Mouse (Mus musculus): Measurements from ENCODE around the gene Snupn. TPM values are rescaled to one million over a fixed set of nuclear protein-coding genes. Genes with fewer than 3 reads are reported as not detected.
"Not testable (repeated sequence)": the region's sequence is repeated elsewhere in the genome, so short reads cannot be mapped to it uniquely, and the experiment has no call there.

Gene Snupn
- total RNA-seq, 2 experiments from 2014 or later, result 8.8 TPM; not detected in 1

DNA sequence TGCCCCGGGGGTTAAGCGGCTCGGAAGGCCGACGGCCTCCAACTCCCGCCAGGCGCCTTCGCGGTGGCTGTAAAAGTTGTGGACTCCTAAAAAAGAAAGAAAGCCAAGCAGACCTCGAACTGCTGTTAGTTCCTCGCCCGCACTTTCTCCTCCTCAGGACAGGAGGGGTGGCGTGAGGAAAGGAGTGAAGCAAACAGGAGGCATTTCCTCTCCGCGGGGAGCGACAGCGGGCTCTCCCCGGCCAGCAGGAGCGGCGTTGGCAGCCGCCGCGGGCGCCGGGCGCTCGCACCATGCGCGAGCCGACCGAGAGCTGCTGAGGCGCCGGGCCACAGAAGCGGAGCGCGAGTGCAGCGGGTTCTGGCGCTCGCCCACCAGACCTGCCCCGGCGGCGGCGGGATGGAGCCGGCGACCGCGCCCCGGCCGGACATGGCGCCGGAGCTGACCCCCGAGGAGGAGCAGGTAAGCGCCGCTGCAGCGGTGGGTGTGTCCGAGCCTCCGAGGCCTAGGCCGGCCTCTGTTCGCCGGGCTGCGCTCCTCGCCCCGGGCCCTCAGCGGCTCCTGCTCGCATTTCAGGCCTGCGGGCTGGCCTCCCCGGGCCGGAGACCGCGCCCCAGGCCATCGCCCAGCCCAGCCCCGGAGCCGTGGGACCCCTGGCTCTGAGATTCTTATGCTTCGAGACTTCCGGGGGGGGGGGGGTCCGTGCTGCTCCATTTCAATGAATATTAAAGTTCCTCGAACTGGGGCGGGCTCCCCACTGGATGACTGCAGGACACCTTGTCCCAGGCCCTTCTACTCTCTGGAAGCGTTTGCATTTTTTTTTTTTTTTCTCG, 44.7 kb downstream of the Snupn start:
- peak; percentile 80 for ATAC-seq (replicated peaks; ENCODE audit: low FRiP score, poor library complexity, severe bottlenecking)

DNA sequence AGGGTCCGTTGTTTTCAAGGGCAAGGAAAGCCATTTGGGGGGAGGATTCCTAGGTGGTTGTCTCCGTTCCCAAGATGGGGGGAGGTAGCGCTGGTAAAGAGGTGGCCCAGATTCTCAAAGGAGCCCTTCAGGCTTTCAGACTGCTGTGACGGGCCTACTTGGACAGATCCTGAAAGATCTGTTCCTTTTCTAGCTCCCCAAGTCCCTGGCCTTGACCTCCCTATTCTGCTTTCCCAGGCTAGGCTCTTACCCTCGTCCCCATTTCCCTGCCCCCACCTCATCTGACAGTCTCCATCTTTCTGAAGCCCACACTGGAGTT, 45.3 kb downstream of the Snupn start:
- no peak for ATAC-seq (replicated peaks; ENCODE audit: low FRiP score, poor library complexity, severe bottlenecking)

- not testable (repeated sequence) for ATAC-seq (replicated peaks; ENCODE audit: low FRiP score, poor library complexity, severe bottlenecking)
Measured at GRCm38 (mm10) chr9:56997206-56997605, 46.5 kb downstream of the Snupn start.

GRCm38 (mm10) chr9:57003011-57003410, 52.3 kb downstream of the Snupn start:
- ATAC-seq (replicated peaks; ENCODE audit: low FRiP score, poor library complexity, severe bottlenecking), result no peak

DNA sequence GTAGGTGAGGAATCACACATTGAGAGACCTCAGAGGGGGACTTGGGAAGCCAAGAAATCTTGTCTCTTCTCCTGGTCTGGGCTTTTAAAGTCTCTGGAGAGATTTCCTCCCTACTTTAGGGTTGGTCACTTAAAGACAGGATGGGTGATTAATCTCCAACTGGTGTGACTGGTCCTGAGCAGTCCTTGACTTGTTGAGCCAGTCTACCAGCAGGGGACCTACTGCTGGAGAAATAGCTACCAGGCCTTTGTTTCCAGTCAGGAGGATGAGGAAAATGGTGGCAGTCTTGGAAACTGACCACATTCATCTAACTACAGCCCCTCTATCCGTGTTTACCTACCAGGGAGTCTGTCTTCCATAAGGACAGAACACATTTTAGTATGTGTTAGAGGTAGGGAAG, 61.7 kb downstream of the Snupn start:
- 0 out of 2 replicates have a peak, but pooled peaks have one; percentile 6 for ATAC-seq (replicated peaks; ENCODE audit: low FRiP score, poor library complexity, severe bottlenecking)

GRCm38 (mm10) chr9:57012895-57013294, 62.2 kb downstream of the Snupn start:
- ATAC-seq (replicated peaks; ENCODE audit: low FRiP score, poor library complexity, severe bottlenecking), result no peak

- no peak for ATAC-seq (replicated peaks; ENCODE audit: low FRiP score, poor library complexity, severe bottlenecking)
Measured at GRCm38 (mm10) chr9:57013756-57014155, 63.1 kb downstream of the Snupn start.

DNA sequence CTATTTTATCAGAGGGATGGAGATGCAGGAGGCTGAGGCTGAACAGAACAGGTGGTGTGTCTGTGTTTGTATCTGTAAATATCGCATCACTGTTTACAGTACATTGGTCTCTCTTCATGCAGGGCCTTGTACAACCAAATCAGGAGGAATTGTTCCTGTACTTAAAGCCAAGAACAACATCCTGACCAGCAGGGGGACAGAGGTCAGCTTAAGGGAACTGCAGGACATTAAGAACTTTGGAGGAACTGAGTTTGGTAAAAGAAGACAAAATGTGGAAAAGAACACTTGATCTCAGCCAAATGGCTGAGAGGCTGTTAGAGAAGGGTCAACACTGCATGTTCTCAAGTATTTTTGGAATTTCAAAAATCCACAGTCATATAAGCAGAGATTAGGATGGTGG, 64.1 kb downstream of the Snupn start:
- ATAC-seq (replicated peaks; ENCODE audit: low FRiP score, poor library complexity, severe bottlenecking), result no peak

DNA sequence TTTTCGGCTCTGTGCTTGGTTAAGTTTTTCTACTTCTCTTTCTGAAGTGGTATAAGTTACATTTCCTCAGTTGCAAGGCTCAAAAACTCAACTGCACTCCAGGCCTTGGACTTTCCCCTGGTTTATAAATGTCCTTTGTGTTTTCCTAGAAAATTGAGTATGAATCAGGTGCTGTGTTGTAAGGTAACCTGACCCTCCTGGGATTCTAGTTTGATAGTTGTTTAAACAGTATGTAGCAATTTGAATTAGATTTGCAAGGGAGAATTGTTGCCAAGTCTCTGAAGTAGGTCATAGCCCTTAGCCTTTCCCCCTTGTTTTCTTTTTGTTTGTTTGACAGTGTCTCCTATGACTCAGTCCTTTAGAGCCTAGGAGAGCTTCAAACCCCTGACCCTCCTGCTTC, 67.0 kb downstream of the Snupn start:
- no peak for ATAC-seq (replicated peaks; ENCODE audit: low FRiP score, poor library complexity, severe bottlenecking)

GRCm38 (mm10) chr9:57031756-57032155, 81.1 kb downstream of the Snupn start:
- ATAC-seq (replicated peaks; ENCODE audit: low FRiP score, poor library complexity, severe bottlenecking), result no peak

Other genes starting within 250 kb of the Snupn start
- gene Lingo1, start 154.4 kb upstream of the Snupn start, total RNA-seq (2015; ENCODE audit: low replicate concordance), result not detected in 2 replicates
- not detected in 2 replicates for gene Lingo1, start 154.4 kb upstream of the Snupn start, total RNA-seq (2017; ENCODE audit: low replicate concordance)
- not detected in 2 replicates for gene Odf3l1, start 86.2 kb upstream of the Snupn start, total RNA-seq (2015; ENCODE audit: low replicate concordance)
- gene Odf3l1, start 86.2 kb upstream of the Snupn start, total RNA-seq (2017; ENCODE audit: low replicate concordance), result not detected in 2 replicates
- not detected in 2 replicates for gene Cspg4, start 85.8 kb upstream of the Snupn start, total RNA-seq (2015; ENCODE audit: low replicate concordance)
- gene Cspg4, start 85.8 kb upstream of the Snupn start, total RNA-seq (2017; ENCODE audit: low replicate concordance), result not detected in 2 replicates
- 0.36 and 2.9 TPM in 2 replicates for gene Snx33, start 22.5 kb upstream of the Snupn start, total RNA-seq (2015; ENCODE audit: low replicate concordance)
- gene Snx33, start 22.5 kb upstream of the Snupn start, total RNA-seq (2017; ENCODE audit: low replicate concordance), result 0.61 and 0.90 TPM in 2 replicates
- 38.2 and 46.5 TPM in 2 replicates for gene Imp3, start 13.4 kb upstream of the Snupn start, total RNA-seq (2015; ENCODE audit: low replicate concordance)
- 22.8 and 23.5 TPM in 2 replicates for gene Imp3, start 13.4 kb upstream of the Snupn start, total RNA-seq (2017; ENCODE audit: low replicate concordance)
- gene Ptpn9, start 44.0 kb downstream of the Snupn start, total RNA-seq (2015; ENCODE audit: low replicate concordance), result 1.4 and 3.8 TPM in 2 replicates
- gene Ptpn9, start 44.0 kb downstream of the Snupn start, total RNA-seq (2017; ENCODE audit: low replicate concordance), result 0.45 and 1.5 TPM in 2 replicates
- 71.7 and 122 TPM in 2 replicates for gene Sin3a, start 121.2 kb downstream of the Snupn start, total RNA-seq (2015; ENCODE audit: low replicate concordance)
- 59.9 and 75.3 TPM in 2 replicates for gene Sin3a, start 121.2 kb downstream of the Snupn start, total RNA-seq (2017; ENCODE audit: low replicate concordance)
- gene Man2c1, start 179.8 kb downstream of the Snupn start, total RNA-seq (2015; ENCODE audit: low replicate concordance), result 22.3 and 32.3 TPM in 2 replicates
- 18.6 and 29.7 TPM in 2 replicates for gene Man2c1, start 179.8 kb downstream of the Snupn start, total RNA-seq (2017; ENCODE audit: low replicate concordance)
- gene Neil1, start 197.4 kb downstream of the Snupn start, total RNA-seq (2015; ENCODE audit: low replicate concordance), result 2.1 and 6.1 TPM in 2 replicates
- 4.2 TPM in 1 of 2 replicates, not detected in the other for gene Neil1, start 197.4 kb downstream of the Snupn start, total RNA-seq (2017; ENCODE audit: low replicate concordance)
- 25.2 and 46.9 TPM in 2 replicates for gene Commd4, start 207.5 kb downstream of the Snupn start, total RNA-seq (2015; ENCODE audit: low replicate concordance)
- 22.1 and 24.4 TPM in 2 replicates for gene Commd4, start 207.5 kb downstream of the Snupn start, total RNA-seq (2017; ENCODE audit: low replicate concordance)

Data from erythroid progenitor cell, adult 5-6 weeks (primary cell).